Mouse (Mus musculus) hindbrain, embryonic 15.5 days (tissue): ENCODE results near the gene S100a3. TPM values are rescaled to one million over a fixed set of nuclear protein-coding genes. Genes with fewer than 3 reads are reported as not detected.

ENCODE experiments used
- ATAC-seq: fragments of 200-750 bp; cut with Nextera tagmentation; 2 replicates; pipeline ENCODE4 v1.8.0; 2017; ENCODE audit warnings: low read depth, moderate number of reproducible peaks, moderate TSS enrichment; ENCODE audit not compliant: low FRiP score
- H3K27ac ChIP-seq: fragments of 300-500 bp; sonication (generic); replicated peaks from 2 replicates; pipeline ENCODE4 v1.5.1; 2015; ENCODE audit warnings: mild to moderate bottlenecking, inconsistent platforms
- H3K27me3 ChIP-seq: fragments of 300-500 bp; sonication (generic); 2 replicates; pipeline ENCODE4 v1.6.1; 2015; ENCODE audit warnings: control low read depth, inconsistent platforms
- H3K36me3 ChIP-seq: fragments of 300-500 bp; sonication (generic); 2 replicates; pipeline ENCODE4 v1.6.1; 2015; ENCODE audit warnings: control low read depth, inconsistent platforms
- H3K4me1 ChIP-seq: fragments of 300-500 bp; sonication (generic); replicated peaks from 2 replicates; pipeline ENCODE4 v1.6.1; 2015; ENCODE audit warnings: control low read depth, inconsistent platforms
- H3K4me2 ChIP-seq: fragments of 300-500 bp; sonication (generic); 2 replicates; pipeline ENCODE4 v1.6.1; 2015; ENCODE audit warnings: moderate library complexity, mild to moderate bottlenecking, inconsistent platforms
- H3K4me3 ChIP-seq: fragments of 300-500 bp; sonication (generic); 2 replicates; pipeline ENCODE4 v1.5.1; 2015; ENCODE audit warnings: mild to moderate bottlenecking, inconsistent platforms
- H3K9ac ChIP-seq: fragments of 300-500 bp; sonication (generic); 2 replicates; pipeline ENCODE4 v1.6.1; 2015; ENCODE audit warnings: inconsistent platforms
- H3K9me3 ChIP-seq: fragments of 300-500 bp; sonication (generic); 2 replicates; pipeline ENCODE4 v1.6.1; 2016; ENCODE audit warnings: control low read depth, inconsistent platforms
- WGBS: fragments of 180-500 bp; shearing (Covaris S2); methylation state at CpG from one replicate; pipeline ENCODE4 v1.1.7; 2015; 5-methylcytosine and 5-hydroxymethylcytosine counted together
- polyA plus RNA-seq: library from polyadenylated mRNA; unstranded; fragments of >200 nt; fragmentation: Nextera tagmentation; extraction: Ambion mirVana; gene quantifications from 2 replicates; pipeline ENCODE4 v1.2.1, GENCODE M21; 2015

The S100a3 gene
- polyA plus RNA-seq, 1 experiment from 2014 or later: 2.7 TPM

DNA sequence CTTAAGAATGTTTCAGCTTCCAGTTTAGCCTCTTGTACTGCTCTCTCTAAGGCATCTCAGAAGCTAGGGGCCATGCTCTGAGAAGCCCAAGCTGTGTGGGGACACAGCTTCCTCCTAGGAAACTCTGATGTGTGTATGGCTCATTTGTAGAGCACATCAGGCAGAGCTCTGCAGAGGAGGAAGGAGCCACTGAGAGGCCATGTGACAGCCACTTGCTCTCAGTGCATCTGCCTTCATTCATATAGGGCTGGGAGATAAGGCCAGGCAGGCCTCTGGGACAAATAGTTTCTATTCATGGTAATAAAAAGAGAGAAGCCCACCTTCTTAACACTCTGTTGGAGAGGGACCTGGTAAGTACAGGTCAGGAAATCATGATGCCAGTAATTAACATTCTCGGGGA is 34.1 kb downstream of the S100a3 start:
- no peaks in the 10 kb centered on the region for H3K36me3 ChIP-seq
- no peak for ATAC-seq
- no peak overlapping the region for H3K4me2 ChIP-seq
- 93% methylated on average over 1 of the region's 1 CpGs for WGBS
- H3K4me1 ChIP-seq: no peaks in the 10 kb centered on the region
- H3K9me3 ChIP-seq: no peaks in the 10 kb centered on the region
- no peak overlapping the region for H3K4me3 ChIP-seq
- H3K27me3 ChIP-seq: no peaks in the 10 kb centered on the region
- no peak overlapping the region for H3K9ac ChIP-seq
- no peak overlapping the region for H3K27ac ChIP-seq

DNA sequence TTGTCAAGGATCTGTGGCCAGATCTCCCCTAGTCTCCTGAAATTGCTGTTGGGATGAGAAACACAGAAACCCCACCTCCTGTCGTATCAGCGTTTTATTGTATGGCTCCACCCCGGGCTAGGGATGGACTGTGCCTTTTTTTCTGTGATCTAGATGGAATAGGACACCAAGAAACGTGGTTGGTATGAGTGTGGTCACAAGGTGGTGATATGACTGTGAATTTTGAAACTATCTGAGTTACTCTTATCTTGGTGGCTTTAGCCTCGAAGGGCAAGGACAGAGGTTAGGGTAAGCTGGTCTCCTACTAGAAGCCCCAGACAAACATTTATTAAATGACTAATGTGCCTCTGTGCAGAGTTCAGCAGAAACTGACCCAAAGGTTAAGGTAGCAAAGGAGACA is 35.2 kb downstream of the S100a3 start:
- no peak for ATAC-seq
- 81% methylated on average over 5 of the region's 5 CpGs for WGBS
- H3K9ac ChIP-seq: no peak overlapping the region
- no peak overlapping the region for H3K4me2 ChIP-seq
- H3K4me1 ChIP-seq: no peaks in the 10 kb centered on the region
- no peak overlapping the region for H3K4me3 ChIP-seq
- no peak overlapping the region for H3K27ac ChIP-seq
- H3K9me3 ChIP-seq: no peaks in the 10 kb centered on the region
- no peaks in the 10 kb centered on the region for H3K27me3 ChIP-seq
- H3K36me3 ChIP-seq: no peaks in the 10 kb centered on the region

DNA sequence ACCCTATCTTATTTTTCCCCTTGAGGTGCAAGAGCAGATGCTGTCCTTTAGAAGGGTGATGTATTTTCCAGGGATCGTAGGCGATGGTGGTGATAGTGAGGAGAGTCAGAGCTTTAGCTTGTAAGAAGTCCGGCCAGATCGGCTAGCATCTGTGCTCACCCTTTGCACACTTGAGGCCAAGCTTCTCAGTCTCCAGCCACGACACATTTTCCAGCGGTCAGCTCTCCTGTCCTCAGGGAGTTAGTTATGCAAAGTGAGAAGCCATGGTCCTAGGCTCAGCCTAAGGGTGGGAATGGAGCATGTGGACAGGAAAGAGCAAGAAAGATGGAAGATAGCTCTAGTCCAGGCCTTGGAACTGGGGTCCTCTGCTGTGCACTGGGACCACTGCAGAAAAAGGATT is 36.4 kb downstream of the S100a3 start:
- H3K4me1 ChIP-seq: no peaks in the 10 kb centered on the region
- H3K9ac ChIP-seq: no peak overlapping the region
- whole genome bisulfite sequencing: 88% methylated on average over 6 of the region's 6 CpGs
- no peak overlapping the region for H3K4me2 ChIP-seq
- no peak for ATAC-seq
- H3K9me3 ChIP-seq: no peaks in the 10 kb centered on the region
- H3K36me3 ChIP-seq: no peaks in the 10 kb centered on the region
- no peak overlapping the region for H3K27ac ChIP-seq
- no peak overlapping the region for H3K4me3 ChIP-seq
- no peaks in the 10 kb centered on the region for H3K27me3 ChIP-seq

DNA sequence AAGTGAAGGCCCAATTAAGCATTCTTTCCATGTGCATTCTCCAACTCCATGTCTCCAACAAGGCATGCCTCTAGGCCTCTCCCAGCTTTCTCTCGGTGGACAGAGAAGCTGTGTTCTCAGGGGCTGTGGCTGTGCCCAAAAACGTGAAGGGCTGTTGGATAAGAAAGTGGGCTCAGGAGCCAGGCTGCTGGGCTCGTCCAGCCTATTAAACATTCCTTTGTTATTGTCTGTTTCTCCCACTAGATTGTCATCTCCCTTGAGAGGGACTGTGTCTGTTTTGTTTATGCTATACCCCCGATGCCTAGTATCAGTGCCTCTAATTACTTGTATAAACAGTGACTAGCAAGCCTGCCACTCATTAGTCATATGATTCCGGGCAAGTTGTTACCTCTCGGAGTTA is 37.4 kb downstream of the S100a3 start:
- ATAC-seq: no peak
- Histone ChIP-seq H3K27ac (no peak overlapping the region), H3K36me3 (no peaks in the 10 kb centered on the region), H3K27me3 (no peaks in the 10 kb centered on the region), H3K9ac (no peak overlapping the region), H3K4me1 (no peaks in the 10 kb centered on the region), H3K4me3 (no peak overlapping the region), H3K4me2 (no peak overlapping the region), H3K9me3 (no peaks in the 10 kb centered on the region)
- 54% methylated on average over 6 of the region's 6 CpGs for whole genome bisulfite sequencing

DNA sequence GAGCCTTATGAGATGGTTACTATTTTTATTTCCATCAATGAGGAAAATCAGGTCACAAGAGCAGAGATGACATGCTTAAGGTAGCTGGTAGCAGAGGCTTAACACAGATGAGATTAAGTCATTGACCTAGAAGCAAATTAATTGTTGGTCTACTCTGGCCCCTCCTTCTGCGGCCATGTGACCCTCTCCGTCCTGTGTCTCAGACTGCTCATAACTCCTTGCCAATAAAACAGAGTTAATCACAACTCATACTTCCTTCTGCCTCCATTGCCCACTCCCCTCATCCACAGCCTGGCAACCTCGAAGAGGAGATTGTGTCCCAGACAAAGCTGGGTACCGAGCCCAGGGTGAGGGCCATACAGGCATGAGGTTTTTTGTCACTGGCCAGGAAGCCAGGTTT is 37.8 kb downstream of the S100a3 start:
- Histone ChIP-seq H3K9ac (no peak overlapping the region), H3K4me1 (no peaks in the 10 kb centered on the region), H3K27me3 (no peaks in the 10 kb centered on the region), H3K27ac (no peak overlapping the region), H3K4me3 (no peak overlapping the region), H3K9me3 (no peaks in the 10 kb centered on the region), H3K4me2 (no peak overlapping the region), H3K36me3 (no peaks in the 10 kb centered on the region)
- 84% methylated on average over 4 of the region's 4 CpGs for WGBS
- no peak for ATAC-seq

DNA sequence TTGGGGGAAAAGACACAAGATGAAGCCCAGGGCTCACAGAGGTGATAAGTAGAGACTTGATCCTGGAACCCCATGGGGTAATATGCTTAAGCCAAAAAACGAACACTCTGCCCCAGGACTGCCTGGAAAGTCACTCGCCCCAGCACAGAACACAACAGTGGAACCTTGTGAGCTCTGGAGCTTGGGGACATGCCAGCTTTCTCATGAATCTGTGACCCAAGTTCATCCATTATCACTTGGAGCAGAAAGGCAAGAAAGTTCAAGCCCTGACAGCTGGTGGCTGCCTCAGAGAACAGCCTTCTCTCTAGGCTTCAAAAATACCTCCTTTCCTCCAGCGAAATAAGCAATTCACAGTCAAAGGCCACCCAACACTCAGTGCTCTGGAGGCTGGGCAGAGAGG is 39.0 kb downstream of the S100a3 start:
- WGBS: 72% methylated on average over 3 of the region's 3 CpGs
- no peak overlapping the region for H3K4me3 ChIP-seq
- H3K36me3 ChIP-seq: no peaks in the 10 kb centered on the region
- no peaks in the 10 kb centered on the region for H3K27me3 ChIP-seq
- no peak for ATAC-seq
- no peak overlapping the region for H3K9ac ChIP-seq
- H3K4me2 ChIP-seq: no peak overlapping the region
- no peaks in the 10 kb centered on the region for H3K9me3 ChIP-seq
- peaks cover 1% of the 10 kb centered on the region; the same call in 1 of the 2 replicates for H3K4me1 ChIP-seq
- H3K27ac ChIP-seq: no peak overlapping the region

DNA sequence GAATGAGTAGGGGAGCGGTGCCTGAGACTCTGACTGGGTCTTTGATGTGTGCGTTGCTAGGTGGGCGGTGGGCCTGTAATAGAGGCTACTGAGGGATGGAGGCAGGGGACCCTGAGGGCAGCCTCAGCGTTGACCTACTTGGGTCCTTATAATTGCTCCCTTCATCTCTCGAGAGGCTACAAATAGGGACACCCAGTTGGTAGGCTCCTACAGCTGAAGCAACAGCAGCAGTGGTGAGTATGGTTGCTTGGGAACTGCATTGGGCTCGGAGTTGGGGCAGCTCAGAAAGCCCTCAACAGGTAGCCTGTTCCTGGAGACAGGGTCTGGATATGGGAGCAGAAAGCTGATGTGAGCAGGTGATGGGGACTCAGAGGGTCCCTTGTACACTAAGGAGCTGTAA is 39.7 kb downstream of the S100a3 start:
- Histone ChIP-seq H3K36me3 (no peaks in the 10 kb centered on the region), H3K4me2 (no peak overlapping the region), H3K4me3 (no peak overlapping the region), H3K4me1 (peaks cover 3% of the 10 kb centered on the region; the same call in 1 of the 2 replicates), H3K9me3 (no peaks in the 10 kb centered on the region), H3K9ac (no peak overlapping the region), H3K27me3 (no peaks in the 10 kb centered on the region), H3K27ac (no peak overlapping the region)
- ATAC-seq: no peak
- WGBS: 83% methylated on average over 6 of the region's 6 CpGs

DNA sequence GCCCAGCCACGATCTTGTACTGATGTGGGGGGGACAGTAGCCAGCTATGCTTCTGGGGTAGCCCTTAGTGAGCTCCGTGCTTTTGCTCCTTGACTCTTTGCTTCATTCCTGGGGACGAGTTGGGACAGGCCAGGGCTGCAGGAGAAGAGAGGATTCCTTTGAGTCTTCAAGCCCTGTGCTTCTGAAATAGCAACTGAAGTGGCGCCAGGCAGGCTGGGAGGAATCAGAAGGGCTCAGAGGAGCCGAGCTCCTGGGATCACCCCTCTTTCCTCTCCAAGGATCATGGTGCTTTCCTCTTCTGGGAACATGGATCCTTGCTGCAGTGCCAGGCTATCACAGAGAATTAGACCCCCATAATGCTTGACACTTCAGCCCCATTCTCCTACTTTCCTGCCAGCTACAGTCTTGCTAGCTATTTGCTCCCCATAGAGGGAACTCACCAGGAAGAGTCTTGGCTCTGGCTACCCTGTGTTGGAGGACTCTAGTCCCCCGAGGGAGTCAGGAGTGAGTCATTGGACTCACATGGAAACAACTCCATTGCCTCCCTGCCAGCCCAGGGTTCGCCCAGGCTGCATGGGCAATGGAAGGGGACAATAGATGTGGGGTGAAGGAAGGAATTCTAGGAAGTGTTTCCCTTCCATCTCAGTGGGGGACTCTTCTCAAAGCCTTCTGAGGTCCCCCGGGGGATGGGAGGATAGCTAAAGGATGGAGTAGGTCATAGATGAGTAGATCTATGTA is 40.2 kb downstream of the S100a3 start:
- WGBS: 80% methylated on average over 8 of the region's 8 CpGs
- Histone ChIP-seq H3K4me2 (no peak overlapping the region), H3K9me3 (no peaks in the 10 kb centered on the region), H3K36me3 (no peaks in the 10 kb centered on the region), H3K27me3 (no peaks in the 10 kb centered on the region), H3K4me3 (no peak overlapping the region), H3K9ac (no peak overlapping the region), H3K27ac (no peak overlapping the region), H3K4me1 (peaks cover 3% of the 10 kb centered on the region; the same call in 1 of the 2 replicates)
- ATAC-seq: no peak

DNA sequence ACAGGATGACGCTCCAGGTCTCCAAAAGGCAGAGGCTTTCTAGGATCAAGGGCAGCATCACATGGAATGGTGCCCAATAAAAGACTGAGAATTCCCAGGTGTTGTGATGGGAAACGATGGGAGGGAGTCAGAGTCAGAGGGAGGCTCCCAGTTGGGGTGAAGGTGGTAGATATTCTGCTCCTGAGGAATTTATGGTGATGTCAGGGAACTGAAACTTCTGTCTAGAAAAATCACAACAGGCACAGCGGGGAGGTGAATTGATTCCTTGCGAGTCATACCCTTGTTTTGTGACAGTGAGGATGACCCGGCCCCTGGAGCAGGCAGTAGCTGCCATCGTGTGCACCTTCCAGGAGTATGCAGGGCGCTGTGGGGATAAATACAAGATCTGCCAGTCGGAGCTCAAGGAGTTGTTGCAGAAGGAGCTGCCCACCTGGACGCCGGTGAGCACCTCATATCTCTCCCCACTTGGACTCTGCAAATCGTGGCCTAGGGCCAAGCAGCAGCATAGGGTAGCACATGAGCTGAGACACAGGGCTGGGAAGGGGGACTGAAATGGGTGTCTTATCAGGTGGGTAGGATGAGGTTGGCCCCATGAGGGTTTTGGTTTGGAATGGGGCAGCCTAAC is 41.2 kb downstream of the S100a3 start, which contains the start of gene Gm42674:
Gene Gm42674 (plus strand): TSS at position 419 of the 625 bp plus-strand sequence.
- WGBS: 88% methylated on average over 11 of the region's 11 CpGs
- Histone ChIP-seq H3K27ac (no peak within 1 kb of the TSS), H3K36me3 (no peaks in the 10 kb centered on the region), H3K27me3 (no peaks in the 10 kb centered on the region), H3K4me1 (peaks cover 3% of the 10 kb centered on the region; the same call in 1 of the 2 replicates), H3K9ac (no peak within 1 kb of the TSS), H3K9me3 (no peaks in the 10 kb centered on the region), H3K4me2 (no peak within 1 kb of the TSS), H3K4me3 (no peak within 1 kb of the TSS)
- no peak for ATAC-seq

DNA sequence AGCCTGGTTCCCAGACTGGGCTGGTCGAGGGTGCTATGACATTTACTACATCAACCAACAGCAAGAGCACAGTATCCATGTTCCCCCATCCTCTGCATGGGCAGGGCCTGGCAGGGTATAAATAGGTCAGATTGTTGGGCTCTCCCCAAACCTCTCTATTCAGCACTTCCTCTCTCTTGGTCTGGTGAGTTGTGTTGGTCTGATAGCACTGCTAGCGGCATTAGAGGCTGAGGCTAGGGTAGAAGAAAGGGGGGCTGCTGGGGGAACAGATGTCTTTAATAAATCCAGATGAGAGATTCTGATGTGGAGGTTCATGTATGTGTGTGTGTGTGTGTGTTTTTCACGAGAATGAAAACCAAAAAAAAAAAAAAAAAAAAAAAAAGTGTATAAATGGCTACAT is 43.2 kb downstream of the S100a3 start, which contains the start of gene S100a4:
Gene S100a4 (plus strand): TSS at position 149 of the 400 bp plus-strand sequence.
- Histone ChIP-seq H3K9ac (no peak within 1 kb of the TSS), H3K9me3 (no peaks in the 10 kb centered on the region), H3K4me3 (no peak within 1 kb of the TSS), H3K4me2 (no peak within 1 kb of the TSS), H3K27me3 (no peaks in the 10 kb centered on the region), H3K4me1 (peaks cover 3% of the 10 kb centered on the region; the same call in 1 of the 2 replicates), H3K36me3 (no peaks in the 10 kb centered on the region), H3K27ac (no peak within 1 kb of the TSS)
- 74% methylated on average over 3 of the region's 3 CpGs for WGBS
- no peak for ATAC-seq

DNA sequence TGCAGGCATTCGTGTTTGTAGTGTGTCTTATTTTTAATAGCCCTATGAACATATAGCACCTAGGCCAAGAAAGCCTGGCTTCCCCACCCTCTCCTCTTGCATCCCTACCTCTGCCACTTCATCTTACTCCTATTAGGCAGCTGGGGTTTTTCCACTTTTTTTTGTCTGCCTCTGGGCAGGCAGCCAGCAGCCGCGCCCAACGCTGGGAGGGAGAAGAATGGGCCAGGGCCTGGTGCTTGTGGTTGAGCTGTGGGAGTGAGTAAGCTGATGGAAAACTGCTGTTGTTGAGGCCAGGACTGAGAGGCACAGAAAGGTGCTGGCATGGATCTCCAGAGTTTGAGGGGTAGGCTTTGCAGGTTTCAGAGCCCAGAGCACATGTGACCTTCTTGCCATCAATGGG is 44.0 kb downstream of the S100a3 start:
- WGBS: 55% methylated on average over 4 of the region's 4 CpGs

DNA sequence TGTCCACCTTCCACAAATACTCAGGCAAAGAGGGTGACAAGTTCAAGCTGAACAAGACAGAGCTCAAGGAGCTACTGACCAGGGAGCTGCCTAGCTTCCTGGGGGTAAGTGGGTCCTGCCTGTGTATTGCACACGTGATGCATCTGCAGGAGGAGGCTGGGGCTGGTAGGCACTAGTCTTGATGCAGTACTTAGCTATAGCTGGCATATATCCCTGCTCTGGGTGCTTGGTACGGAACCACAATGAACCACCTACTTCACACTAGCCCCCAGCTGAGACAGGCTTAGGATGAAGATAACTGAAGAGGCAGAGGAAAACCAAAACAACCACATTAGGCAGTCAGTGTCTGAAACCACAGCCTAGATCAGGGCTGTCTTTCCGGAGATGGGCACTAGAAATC is 44.7 kb downstream of the S100a3 start:
- ATAC-seq: no peak
- no peaks in the 10 kb centered on the region for H3K27me3 ChIP-seq
- H3K36me3 ChIP-seq: no peaks in the 10 kb centered on the region
- H3K4me3 ChIP-seq: no peak overlapping the region
- 88% methylated on average over 3 of the region's 3 CpGs for WGBS
- peaks cover 3% of the 10 kb centered on the region; the same call in 1 of the 2 replicates for H3K4me1 ChIP-seq
- no peak overlapping the region for H3K9ac ChIP-seq
- H3K27ac ChIP-seq: no peak overlapping the region
- no peaks in the 10 kb centered on the region for H3K9me3 ChIP-seq
- no peak overlapping the region for H3K4me2 ChIP-seq

More for the DNA sequence above, 44.0 kb downstream of the S100a3 start:
- no peak overlapping the region for H3K9ac ChIP-seq
- no peaks in the 10 kb centered on the region for H3K36me3 ChIP-seq
- no peaks in the 10 kb centered on the region for H3K27me3 ChIP-seq
- H3K4me3 ChIP-seq: no peak overlapping the region
- H3K27ac ChIP-seq: no peak overlapping the region
- H3K4me1 ChIP-seq: peaks cover 3% of the 10 kb centered on the region; the same call in 1 of the 2 replicates
- no peaks in the 10 kb centered on the region for H3K9me3 ChIP-seq
- H3K4me2 ChIP-seq: no peak overlapping the region
- ATAC-seq: no peak
